Mouse (Mus musculus) liver, embryonic 12.5 days (tissue): ENCODE results near the gene Fer1l5. TPM values are rescaled to one million over a fixed set of nuclear protein-coding genes. Genes with fewer than 3 reads are reported as not detected.

Experiments
- ATAC-seq: fragments of 200-750 bp; cut with Nextera tagmentation; 2 replicates; pipeline ENCODE4 v1.8.0; 2017; ENCODE audit warnings: moderate number of reproducible peaks, mild to moderate bottlenecking, moderate library complexity
- H3K27ac ChIP-seq: fragments of 300-500 bp; sonication (generic); 2 replicates; pipeline ENCODE4 v1.5.1; 2016; ENCODE audit warnings: mild to moderate bottlenecking
- H3K27me3 ChIP-seq: fragments of 300-500 bp; sonication (generic); replicated peaks from 2 replicates; pipeline ENCODE4 v1.6.1; 2016; ENCODE audit warnings: mild to moderate bottlenecking, moderate library complexity
- H3K36me3 ChIP-seq: fragments of 300-500 bp; sonication (generic); 2 replicates; pipeline ENCODE4 v1.6.1; 2016; ENCODE audit warnings: mild to moderate bottlenecking, moderate library complexity
- H3K4me1 ChIP-seq: fragments of 300-500 bp; sonication (generic); 2 replicates; pipeline ENCODE4 v1.6.1; 2016
- H3K4me2 ChIP-seq: fragments of 300-500 bp; sonication (generic); 2 replicates; pipeline ENCODE4 v1.6.1; 2016; ENCODE audit warnings: mild to moderate bottlenecking, moderate library complexity
- H3K4me3 ChIP-seq: fragments of 300-500 bp; sonication (generic); 2 replicates; pipeline ENCODE4 v1.5.1; 2016; ENCODE audit warnings: mild to moderate bottlenecking, moderate library complexity
- H3K9ac ChIP-seq: fragments of 300-500 bp; sonication (generic); 2 replicates; pipeline ENCODE4 v1.6.1; 2016; ENCODE audit warnings: mild to moderate bottlenecking, moderate library complexity
- H3K9me3 ChIP-seq: fragments of 300-500 bp; sonication (generic); replicated peaks from 2 replicates; pipeline ENCODE4 v1.6.1; 2016; ENCODE audit warnings: mild to moderate bottlenecking, moderate library complexity
- WGBS: fragments of 180-500 bp; shearing (Covaris S2); methylation state at CpG from one replicate; pipeline ENCODE4 v1.1.7; 2016; ENCODE audit not compliant: insufficient replicate concordance; 5-methylcytosine and 5-hydroxymethylcytosine counted together
- polyA plus RNA-seq: library from polyadenylated mRNA; unstranded; fragments of >200 nt; fragmentation: Nextera tagmentation; extraction: Ambion mirVana; gene quantifications from 2 replicates; pipeline ENCODE4 v1.2.1, GENCODE M21; 2016

Gene Fer1l5
- polyA plus RNA-seq, 1 experiment from 2014 or later, result 0.37 TPM

GRCm38 (mm10) chr1:36436515-36436914 lies 64.4 kb downstream of the Fer1l5 start:
- Histone ChIP-seq H3K36me3 (peaks cover 77% of the 10 kb centered on the region), H3K9me3 (no peaks in the 10 kb centered on the region), H3K27ac (no peak overlapping the region), H3K4me3 (no peak overlapping the region), H3K4me2 (no peak overlapping the region), H3K4me1 (no peaks in the 10 kb centered on the region), H3K27me3 (no peaks in the 10 kb centered on the region), H3K9ac (no peak overlapping the region)
- WGBS, result 80% methylated on average over 6 of the region's 6 CpGs
- ATAC-seq, result no peak

- Histone ChIP-seq H3K9me3 (no peaks in the 10 kb centered on the region), H3K27ac (no peak overlapping the region), H3K4me2 (no peak overlapping the region), H3K4me1 (no peaks in the 10 kb centered on the region), H3K4me3 (no peak overlapping the region), H3K36me3 (peaks cover 76% of the 10 kb centered on the region), H3K27me3 (no peaks in the 10 kb centered on the region), H3K9ac (no peak overlapping the region)
- no peak for ATAC-seq
- 70% methylated on average over 3 of the region's 3 CpGs for WGBS
Observed at GRCm38 (mm10) chr1:36437223-36437622, 65.1 kb downstream of the Fer1l5 start.

GRCm38 (mm10) chr1:36441101-36441500 lies 69.0 kb downstream of the Fer1l5 start:
- Histone ChIP-seq H3K4me3 (no peak overlapping the region), H3K9ac (no peak overlapping the region), H3K9me3 (no peaks in the 10 kb centered on the region), H3K4me2 (no peak overlapping the region), H3K27me3 (no peaks in the 10 kb centered on the region), H3K4me1 (peaks cover 17% of the 10 kb centered on the region), H3K36me3 (peaks cover 51% of the 10 kb centered on the region), H3K27ac (no peak overlapping the region)
- WGBS, result 81% methylated on average over 4 of the region's 4 CpGs
- no peak for ATAC-seq

GRCm38 (mm10) chr1:36444471-36445464 lies 72.7 kb downstream of the Fer1l5 start, which contains the start of gene Lman2l:
Lman2l (minus strand) TSS chr1:36445271.
- Histone ChIP-seq H3K4me3 (peak within 1 kb of the TSS; percentile 94), H3K27ac (peak within 1 kb of the TSS; percentile 72), H3K9ac (peak within 1 kb of the TSS; percentile 87), H3K9me3 (no peaks in the 10 kb centered on the region), H3K4me2 (peak within 1 kb of the TSS; percentile 95), H3K27me3 (no peaks in the 10 kb centered on the region), H3K36me3 (peaks cover 14% of the 10 kb centered on the region; the same call in 1 of the 2 replicates), H3K4me1 (peaks cover 20% of the 10 kb centered on the region)
- under 1% methylated on average over 57 of the region's 57 CpGs for WGBS
- ATAC-seq, result peak; percentile 99

- H3K4me1 ChIP-seq, result peaks cover 20% of the 10 kb centered on the region
- WGBS, result 42% methylated on average over 8 of the region's 8 CpGs
- H3K27ac ChIP-seq, result peak overlapping the region; percentile 36; the same call in 1 of the 2 replicates
- no peaks in the 10 kb centered on the region for H3K9me3 ChIP-seq
- peak overlapping the region; percentile 95 for H3K4me2 ChIP-seq
- peak overlapping the region; percentile 94 for H3K4me3 ChIP-seq
- no peak overlapping the region for H3K9ac ChIP-seq
- no peaks in the 10 kb centered on the region for H3K27me3 ChIP-seq
- no peak for ATAC-seq
- H3K36me3 ChIP-seq, result peaks cover 14% of the 10 kb centered on the region; the same call in 1 of the 2 replicates
Observed at GRCm38 (mm10) chr1:36445508-36445907, 73.4 kb downstream of the Fer1l5 start.

GRCm38 (mm10) chr1:36446106-36446824 lies 74.2 kb downstream of the Fer1l5 start:
- H3K4me3 ChIP-seq, result no peak overlapping the region
- H3K9ac ChIP-seq, result no peak overlapping the region
- H3K4me2 ChIP-seq, result no peak overlapping the region
- H3K36me3 ChIP-seq, result peaks cover 10% of the 10 kb centered on the region; the same call in 1 of the 2 replicates
- H3K27ac ChIP-seq, result peak overlapping the region; percentile 36; the same call in 1 of the 2 replicates
- 24% methylated on average over 5 of the region's 5 CpGs for WGBS
- no peak for ATAC-seq
- no peaks in the 10 kb centered on the region for H3K9me3 ChIP-seq
- no peaks in the 10 kb centered on the region for H3K27me3 ChIP-seq
- peaks cover 20% of the 10 kb centered on the region for H3K4me1 ChIP-seq

GRCm38 (mm10) chr1:36446841-36447240 lies 74.8 kb downstream of the Fer1l5 start:
- no peak overlapping the region for H3K4me2 ChIP-seq
- ATAC-seq, result no peak
- no peaks in the 10 kb centered on the region for H3K9me3 ChIP-seq
- peaks cover 20% of the 10 kb centered on the region for H3K4me1 ChIP-seq
- 45% methylated on average over 5 of the region's 5 CpGs for WGBS
- peaks cover 6% of the 10 kb centered on the region; the same call in 1 of the 2 replicates for H3K36me3 ChIP-seq
- no peak overlapping the region for H3K27ac ChIP-seq
- H3K27me3 ChIP-seq, result no peaks in the 10 kb centered on the region
- no peak overlapping the region for H3K4me3 ChIP-seq
- H3K9ac ChIP-seq, result no peak overlapping the region

- peaks cover 14% of the 10 kb centered on the region for H3K4me1 ChIP-seq
- H3K36me3 ChIP-seq, result no peaks in the 10 kb centered on the region
- ATAC-seq, result no peak
- no peak overlapping the region for H3K27ac ChIP-seq
- H3K27me3 ChIP-seq, result no peaks in the 10 kb centered on the region
- no peak overlapping the region for H3K4me2 ChIP-seq
- WGBS, result 70% methylated on average over 6 of the region's 6 CpGs
- H3K9me3 ChIP-seq, result no peaks in the 10 kb centered on the region
- no peak overlapping the region for H3K9ac ChIP-seq
- H3K4me3 ChIP-seq, result no peak overlapping the region
Observed at GRCm38 (mm10) chr1:36454055-36454815, 82.1 kb downstream of the Fer1l5 start.

GRCm38 (mm10) chr1:36457388-36458014 lies 85.4 kb downstream of the Fer1l5 start:
- Histone ChIP-seq H3K27ac (no peak overlapping the region), H3K4me1 (peaks cover 14% of the 10 kb centered on the region), H3K9ac (no peak overlapping the region), H3K4me3 (no peak overlapping the region), H3K4me2 (no peak overlapping the region), H3K36me3 (no peaks in the 10 kb centered on the region), H3K9me3 (no peaks in the 10 kb centered on the region), H3K27me3 (no peaks in the 10 kb centered on the region)
- 12% methylated on average over 7 of the region's 7 CpGs for WGBS
- ATAC-seq, result no peak

GRCm38 (mm10) chr1:36458169-36458568 lies 86.1 kb downstream of the Fer1l5 start:
- Histone ChIP-seq H3K36me3 (no peaks in the 10 kb centered on the region), H3K9me3 (no peaks in the 10 kb centered on the region), H3K4me2 (no peak overlapping the region), H3K27me3 (no peaks in the 10 kb centered on the region), H3K4me3 (no peak overlapping the region), H3K4me1 (peaks cover 14% of the 10 kb centered on the region), H3K9ac (no peak overlapping the region), H3K27ac (no peak overlapping the region)
- no peak for ATAC-seq
- WGBS, result 18% methylated on average over 5 of the region's 5 CpGs

- Histone ChIP-seq H3K4me1 (peaks cover 13% of the 10 kb centered on the region), H3K27me3 (peaks cover 17% of the 10 kb centered on the region; the same call in 1 of the 2 replicates), H3K36me3 (no peaks in the 10 kb centered on the region), H3K9ac (no peak overlapping the region), H3K27ac (no peak overlapping the region), H3K4me2 (no peak overlapping the region), H3K4me3 (no peak overlapping the region), H3K9me3 (no peaks in the 10 kb centered on the region)
- 20% methylated on average over 2 of the region's 2 CpGs for WGBS
- ATAC-seq, result no peak
Observed at GRCm38 (mm10) chr1:36461829-36462228, 89.7 kb downstream of the Fer1l5 start.
